Mouse (Mus musculus) ZHBTc4 (cell line): ENCODE measurements around the gene Hist1h4f.
A peak's percentile ranks its signal among the peaks of the same experiment; 100 is the strongest.

Experiments
- DNase-seq: peaks from one replicate; pipeline ENCODE4 v3.0.0-alpha.2; 2011; ENCODE audit warnings: low read depth, low spot score

Gene Hist1h4f

GRCm38 (mm10) chr13:23551146-23551834 is at the start of gene Hist1h4f:
Hist1h4f (minus strand) TSS chr13:23551648.
- DNase-seq = peak; percentile 96

- DNase-seq = peak; percentile 78
Observed at GRCm38 (mm10) chr13:23597957-23598356, 46.5 kb upstream of the Hist1h4f start.

- DNase-seq = peak; percentile 62
Observed at GRCm38 (mm10) chr13:23595622-23596372, 44.3 kb upstream of the Hist1h4f start.

GRCm38 (mm10) chr13:23595185-23595584 is 43.7 kb upstream of the Hist1h4f start:
- peak; percentile 23 for DNase-seq

- no peak for DNase-seq
Observed at GRCm38 (mm10) chr13:23593051-23593770, 41.8 kb upstream of the Hist1h4f start.

GRCm38 (mm10) chr13:23592614-23593013 is 41.2 kb upstream of the Hist1h4f start:
- no peak for DNase-seq

- peak; percentile 54 for DNase-seq
Observed at GRCm38 (mm10) chr13:23591886-23592285, 40.4 kb upstream of the Hist1h4f start.

- no peak for DNase-seq
Observed at GRCm38 (mm10) chr13:23591206-23591605, 39.8 kb upstream of the Hist1h4f start.

GRCm38 (mm10) chr13:23586940-23587225 is 35.4 kb upstream of the Hist1h4f start:
- peak; percentile 24 for DNase-seq

GRCm38 (mm10) chr13:23586099-23586939 is 34.9 kb upstream of the Hist1h4f start:
- DNase-seq = peak; percentile 82

- peak; percentile 92 for DNase-seq
Observed at GRCm38 (mm10) chr13:23585442-23586098, 34.1 kb upstream of the Hist1h4f start.

- peak; percentile 82 for DNase-seq
Observed at GRCm38 (mm10) chr13:23585029-23585441, 33.6 kb upstream of the Hist1h4f start.

- peak; percentile 55 for DNase-seq
Observed at GRCm38 (mm10) chr13:23584331-23584730, 32.9 kb upstream of the Hist1h4f start.

GRCm38 (mm10) chr13:23583387-23584068 is 32.1 kb upstream of the Hist1h4f start:
- DNase-seq = no peak

GRCm38 (mm10) chr13:23582219-23583056 is 31.0 kb upstream of the Hist1h4f start:
- peak; percentile 88 for DNase-seq

GRCm38 (mm10) chr13:23581408-23582218 is 30.2 kb upstream of the Hist1h4f start, which contains the start of gene Hist1h4d:
Hist1h4d (plus strand) TSS chr13:23581598.
- peak; percentile 97 for DNase-seq

GRCm38 (mm10) chr13:23577835-23578234 is 26.4 kb upstream of the Hist1h4f start:
- no peak for DNase-seq

GRCm38 (mm10) chr13:23576906-23577639 is 25.6 kb upstream of the Hist1h4f start:
- peak; percentile 37 for DNase-seq
